Mouse (Mus musculus): ENCODE data around the gene Hist1h3b.
A peak's percentile ranks its signal among the peaks of the same experiment; 100 is the strongest.
"Not testable (repeated sequence)": the region's sequence is repeated elsewhere in the genome, so short reads cannot be mapped to it uniquely, and the experiment has no call there.

The Hist1h3b gene

DNA sequence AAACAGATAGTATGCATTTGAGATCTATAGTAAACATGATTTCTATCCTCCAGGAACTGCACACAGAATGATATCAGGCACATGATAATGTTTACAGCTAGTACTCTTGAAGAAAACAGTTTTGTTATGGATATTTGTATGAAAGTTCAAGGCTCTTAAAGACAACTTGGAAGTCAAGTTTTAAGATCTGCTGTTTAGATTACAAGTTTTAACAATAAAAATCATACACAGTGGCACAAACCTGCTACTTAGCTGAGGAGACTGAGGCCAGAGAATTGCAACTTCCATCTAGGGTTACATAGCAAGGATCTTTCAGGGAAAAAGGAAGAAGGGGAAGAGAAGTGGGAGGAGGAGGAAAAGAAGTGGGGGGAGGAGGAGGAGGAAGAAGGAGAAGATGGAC lies 2.9 kb downstream of the Hist1h3b start:
- DNase-seq (ENCODE audit: low spot score): no peak

DNA sequence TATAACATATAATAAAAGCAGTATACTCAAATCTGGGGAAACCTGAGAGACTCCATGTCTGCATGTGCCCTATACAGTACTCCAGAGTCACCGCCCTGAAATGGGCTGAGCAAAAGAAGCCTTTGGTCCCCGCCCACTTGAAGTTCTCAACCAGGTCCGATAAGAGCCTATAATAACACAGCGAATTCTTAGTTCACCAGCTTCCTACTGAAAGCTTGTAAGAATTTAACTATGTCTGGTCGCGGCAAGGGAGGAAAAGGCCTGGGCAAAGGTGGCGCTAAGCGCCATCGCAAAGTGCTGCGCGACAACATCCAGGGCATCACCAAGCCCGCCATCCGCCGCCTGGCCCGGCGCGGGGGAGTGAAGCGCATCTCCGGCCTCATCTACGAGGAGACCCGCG lies 4.7 kb downstream of the Hist1h3b start, which contains the start of gene Hist1h4b:
Gene Hist1h4b, plus strand, starts transcription at position 224 of the 400 bp plus-strand sequence.
- peak; percentile 92 for DNase-seq (ENCODE audit: low spot score)

DNA sequence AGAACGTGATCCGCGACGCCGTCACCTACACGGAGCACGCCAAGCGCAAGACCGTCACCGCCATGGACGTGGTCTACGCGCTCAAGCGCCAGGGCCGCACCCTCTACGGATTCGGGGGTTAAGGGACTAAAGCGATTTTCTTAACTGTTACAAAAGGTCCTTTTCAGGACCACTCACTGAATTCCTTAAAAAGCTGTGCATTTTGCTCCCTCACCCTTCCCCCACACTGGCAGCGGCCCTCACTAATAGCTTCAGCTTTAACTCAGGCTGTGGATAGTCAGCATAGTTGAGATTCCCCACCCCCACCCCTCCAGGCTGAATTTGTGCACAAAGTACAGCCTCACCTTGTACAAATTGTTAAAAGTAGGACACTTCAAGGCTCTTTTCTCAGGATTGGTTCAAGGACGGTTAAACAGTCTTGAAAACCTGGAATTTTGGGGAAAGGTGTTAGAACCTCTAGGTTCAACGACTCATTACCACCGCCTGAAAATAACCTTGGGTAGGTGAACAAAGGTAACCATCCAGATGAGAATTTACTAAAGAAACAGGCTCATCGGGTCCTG lies 5.2 kb downstream of the Hist1h3b start:
- DNase-seq (ENCODE audit: low spot score): no peak

DNA sequence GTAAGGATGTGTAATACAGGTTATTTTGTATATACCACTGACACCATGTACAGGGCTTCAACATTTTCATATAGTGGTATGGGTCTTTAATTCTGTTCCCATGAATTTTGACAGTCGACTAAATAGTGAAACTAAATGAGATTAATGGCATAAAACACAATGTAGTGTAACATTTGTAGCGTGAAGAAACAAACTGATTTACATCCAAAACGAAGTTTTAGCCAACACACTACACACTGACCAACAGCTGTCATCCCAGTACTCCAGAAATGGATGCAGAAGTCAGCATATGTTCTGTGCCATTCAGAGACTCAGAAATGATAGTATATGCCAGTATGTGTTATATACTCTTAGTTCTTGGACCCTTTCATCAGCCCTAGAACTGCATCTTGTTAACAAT lies 5.9 kb downstream of the Hist1h3b start:
- DNase-seq (ENCODE audit: low spot score): no peak

DNA sequence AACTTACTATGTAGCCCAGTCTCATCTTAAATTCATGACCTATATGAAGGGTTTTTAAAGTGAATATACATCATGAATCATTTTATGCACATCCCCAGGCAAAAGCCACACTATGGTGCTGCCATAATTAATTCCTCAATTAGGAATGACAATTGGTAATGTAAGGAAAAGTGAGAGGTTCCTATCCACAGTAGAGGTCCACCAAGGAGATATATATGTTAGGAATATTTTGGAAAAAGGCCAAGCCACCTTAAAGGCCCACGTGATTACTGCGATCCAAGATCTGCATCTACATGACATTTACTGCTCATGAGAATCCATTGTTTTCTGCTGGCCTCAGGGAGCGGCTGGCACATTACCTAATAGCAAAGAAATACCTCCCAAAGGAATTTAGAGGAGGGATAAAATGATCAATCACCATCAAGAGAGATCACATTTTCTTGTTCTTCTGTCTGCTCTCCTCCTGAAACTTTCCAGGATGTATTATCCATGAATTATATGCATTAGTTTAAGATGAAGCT lies 7.2 kb downstream of the Hist1h3b start:
- no peak for DNase-seq (ENCODE audit: low spot score)

DNA sequence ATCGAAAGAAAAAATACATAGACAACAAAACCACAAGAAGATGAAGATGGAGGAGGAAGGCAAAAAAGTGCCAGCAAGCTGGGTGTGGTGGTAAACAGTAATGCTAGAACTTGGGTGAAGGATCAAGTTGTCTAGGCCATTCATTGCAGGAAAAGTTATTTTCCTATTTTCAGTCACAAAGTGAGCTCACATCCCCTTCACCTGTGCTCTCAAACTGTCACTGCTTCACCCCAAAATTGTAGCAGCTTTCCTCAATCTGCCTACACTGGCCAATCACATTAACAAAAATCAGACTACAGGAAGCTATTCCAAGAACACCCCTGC lies 7.8 kb downstream of the Hist1h3b start:
- DNase-seq (ENCODE audit: low spot score): no peak

DNA sequence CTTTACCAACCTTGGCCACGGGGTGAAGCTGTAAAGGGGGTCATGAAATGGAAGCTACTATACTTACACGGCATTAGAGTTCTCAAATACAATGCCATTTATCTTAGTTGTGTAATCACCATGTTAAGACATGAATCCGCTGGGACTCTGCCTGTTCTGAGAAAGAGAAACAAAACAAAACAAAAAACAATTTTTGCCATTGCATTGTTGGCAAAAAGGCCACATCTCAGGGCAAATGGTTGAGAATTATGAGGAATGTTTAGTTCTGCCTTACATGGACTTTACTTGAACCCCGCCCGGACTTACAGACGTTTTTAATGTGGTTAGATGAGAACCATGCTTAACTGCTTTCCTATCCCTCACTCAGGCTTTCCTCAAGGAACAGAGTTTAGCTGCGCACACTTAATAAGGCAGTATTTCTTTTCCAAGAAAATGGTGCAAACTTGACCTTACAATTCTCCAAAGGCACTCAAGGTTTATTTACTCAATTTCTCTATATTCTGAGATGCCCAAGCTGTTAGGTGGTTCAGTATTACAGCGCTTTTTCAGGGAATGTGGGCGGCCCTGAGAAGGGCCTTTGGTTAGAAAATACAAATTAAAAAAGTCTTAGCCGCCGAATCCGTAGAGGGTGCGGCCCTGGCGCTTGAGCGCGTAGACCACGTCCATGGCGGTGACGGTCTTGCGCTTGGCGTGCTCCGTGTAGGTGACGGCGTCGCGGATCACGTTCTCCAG lies 8.3 kb downstream of the Hist1h3b start:
- no peak for DNase-seq (ENCODE audit: low spot score)

DNA sequence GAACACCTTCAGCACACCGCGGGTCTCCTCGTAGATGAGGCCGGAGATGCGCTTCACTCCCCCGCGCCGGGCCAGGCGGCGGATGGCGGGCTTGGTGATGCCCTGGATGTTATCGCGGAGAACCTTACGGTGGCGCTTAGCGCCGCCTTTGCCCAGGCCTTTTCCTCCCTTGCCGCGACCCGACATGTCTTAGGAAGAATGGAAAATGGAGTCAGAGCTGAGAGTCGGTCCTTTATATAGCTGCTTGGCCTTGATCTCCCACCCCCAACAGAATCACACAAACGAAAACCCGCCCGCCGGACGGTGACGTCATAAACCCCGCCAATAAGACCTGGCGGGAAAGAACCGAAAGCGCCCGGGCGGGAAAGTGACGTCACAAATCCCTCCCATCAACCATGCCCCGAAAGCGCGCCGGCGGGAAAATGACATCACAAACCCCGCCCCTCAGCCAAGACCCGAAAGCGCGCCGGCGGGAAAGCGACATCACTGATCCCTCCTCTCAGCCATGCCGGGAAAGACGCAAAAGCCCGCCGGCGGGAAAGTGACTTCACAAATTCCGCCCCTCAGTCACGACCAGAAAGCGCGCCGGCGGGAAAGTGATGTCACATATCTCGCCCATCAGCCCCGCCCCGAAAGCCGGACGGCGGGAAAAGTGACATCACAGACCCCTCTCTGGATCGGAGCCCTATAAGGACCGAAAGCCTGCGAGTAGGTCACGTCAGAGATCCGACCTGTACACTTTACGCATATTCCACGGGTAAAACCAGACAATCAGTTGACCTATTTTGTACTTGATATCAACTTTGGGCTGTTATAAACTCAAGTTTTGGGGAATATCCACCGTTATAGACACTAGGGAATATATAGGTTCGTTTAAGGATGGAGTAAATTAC lies 9.2 kb downstream of the Hist1h3b start, which contains the start of gene Hist1h4a:
Gene Hist1h4a, minus strand, starts transcription at position 259 of the 893 bp plus-strand sequence.
- peak; percentile 99 for DNase-seq (ENCODE audit: low spot score)

DNA sequence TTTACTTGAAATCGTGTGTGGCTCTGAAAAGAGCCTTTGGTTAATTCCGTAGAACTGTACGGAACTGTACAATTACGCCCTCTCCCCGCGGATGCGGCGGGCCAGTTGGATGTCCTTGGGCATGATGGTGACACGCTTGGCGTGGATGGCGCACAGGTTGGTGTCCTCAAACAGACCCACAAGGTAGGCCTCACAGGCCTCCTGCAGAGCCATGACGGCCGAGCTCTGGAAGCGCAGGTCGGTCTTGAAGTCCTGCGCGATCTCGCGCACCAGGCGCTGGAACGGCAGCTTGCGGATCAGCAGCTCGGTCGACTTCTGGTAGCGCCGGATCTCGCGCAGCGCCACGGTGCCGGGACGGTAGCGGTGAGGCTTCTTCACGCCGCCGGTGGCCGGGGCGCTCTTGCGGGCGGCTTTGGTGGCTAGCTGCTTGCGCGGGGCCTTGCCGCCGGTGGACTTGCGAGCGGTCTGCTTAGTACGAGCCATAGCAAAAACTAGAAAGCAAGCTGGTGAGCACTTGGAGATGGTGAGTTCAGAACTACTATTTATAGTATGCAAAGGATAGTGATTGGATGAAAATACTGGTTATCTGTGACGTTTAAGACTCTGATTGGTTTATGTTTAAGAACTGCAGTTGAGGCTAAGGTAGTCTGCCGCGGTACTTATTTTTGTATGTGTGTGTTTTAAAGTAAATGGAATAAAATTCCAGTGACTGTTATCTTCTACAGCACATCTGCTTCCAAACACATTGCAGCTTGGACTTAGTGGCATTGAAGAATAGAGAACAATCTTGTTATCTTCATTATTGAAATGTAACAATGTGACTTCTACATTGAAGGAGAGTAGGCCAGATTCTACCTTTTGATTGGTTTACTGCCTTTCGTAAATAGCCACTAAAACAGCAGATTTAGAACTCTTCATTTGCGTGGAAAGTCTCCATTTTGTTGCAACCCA lies 10.1 kb downstream of the Hist1h3b start, which contains the start of gene Hist1h3a:
Gene Hist1h3a, minus strand, starts transcription at position 516 of the 951 bp plus-strand sequence.
- peak; percentile 53 for DNase-seq (ENCODE audit: low spot score)

DNA sequence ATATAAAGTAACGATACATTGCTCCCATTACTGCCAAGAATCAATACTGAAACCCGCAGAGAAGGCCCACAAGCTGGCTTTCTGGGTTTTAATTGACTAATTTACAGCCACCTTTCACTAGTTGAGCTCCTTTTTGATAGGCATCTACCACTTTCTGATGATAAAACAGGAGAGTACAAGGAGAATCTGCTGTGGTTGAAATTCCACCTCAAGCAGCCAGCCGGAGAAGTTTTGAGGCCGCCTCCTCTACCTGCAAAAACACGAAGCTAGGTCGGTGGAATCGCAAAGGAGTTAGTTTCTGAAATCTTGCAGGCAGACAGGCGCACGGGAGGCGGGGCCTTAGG lies 11.1 kb downstream of the Hist1h3b start:
- DNase-seq (ENCODE audit: low spot score): no peak

DNA sequence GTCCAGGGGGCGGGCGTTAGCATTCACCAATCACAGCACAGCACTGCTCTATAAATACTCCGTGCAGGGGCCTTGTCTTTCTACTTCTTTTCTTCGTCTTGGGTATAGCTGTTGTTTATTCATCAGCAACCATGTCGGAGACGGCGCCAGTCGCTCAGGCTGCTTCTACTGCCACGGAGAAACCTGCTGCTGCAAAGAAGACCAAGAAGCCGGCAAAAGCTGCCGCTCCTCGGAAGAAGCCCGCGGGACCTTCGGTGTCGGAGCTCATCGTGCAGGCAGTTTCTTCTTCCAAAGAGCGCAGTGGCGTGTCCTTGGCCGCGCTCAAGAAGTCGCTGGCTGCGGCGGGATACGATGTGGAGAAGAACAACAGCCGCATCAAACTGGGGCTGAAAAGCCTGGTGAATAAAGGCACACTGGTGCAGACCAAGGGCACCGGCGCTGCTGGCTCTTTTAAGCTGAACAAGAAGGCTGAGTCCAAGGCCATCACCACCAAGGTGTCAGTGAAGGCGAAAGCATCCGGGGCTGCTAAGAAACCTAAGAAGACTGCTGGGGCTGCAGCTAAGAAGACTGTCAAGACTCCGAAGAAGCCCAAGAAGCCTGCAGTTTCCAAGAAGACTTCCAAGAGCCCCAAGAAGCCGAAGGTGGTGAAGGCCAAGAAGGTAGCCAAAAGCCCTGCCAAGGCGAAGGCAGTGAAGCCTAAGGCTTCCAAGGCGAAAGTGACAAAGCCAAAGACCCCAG lies 11.7 kb downstream of the Hist1h3b start, which contains the start of gene Hist1h1a:
Gene Hist1h1a, plus strand, starts transcription at position 81 of the 738 bp plus-strand sequence.
- peak; percentile 84 for DNase-seq (ENCODE audit: low spot score)

DNA sequence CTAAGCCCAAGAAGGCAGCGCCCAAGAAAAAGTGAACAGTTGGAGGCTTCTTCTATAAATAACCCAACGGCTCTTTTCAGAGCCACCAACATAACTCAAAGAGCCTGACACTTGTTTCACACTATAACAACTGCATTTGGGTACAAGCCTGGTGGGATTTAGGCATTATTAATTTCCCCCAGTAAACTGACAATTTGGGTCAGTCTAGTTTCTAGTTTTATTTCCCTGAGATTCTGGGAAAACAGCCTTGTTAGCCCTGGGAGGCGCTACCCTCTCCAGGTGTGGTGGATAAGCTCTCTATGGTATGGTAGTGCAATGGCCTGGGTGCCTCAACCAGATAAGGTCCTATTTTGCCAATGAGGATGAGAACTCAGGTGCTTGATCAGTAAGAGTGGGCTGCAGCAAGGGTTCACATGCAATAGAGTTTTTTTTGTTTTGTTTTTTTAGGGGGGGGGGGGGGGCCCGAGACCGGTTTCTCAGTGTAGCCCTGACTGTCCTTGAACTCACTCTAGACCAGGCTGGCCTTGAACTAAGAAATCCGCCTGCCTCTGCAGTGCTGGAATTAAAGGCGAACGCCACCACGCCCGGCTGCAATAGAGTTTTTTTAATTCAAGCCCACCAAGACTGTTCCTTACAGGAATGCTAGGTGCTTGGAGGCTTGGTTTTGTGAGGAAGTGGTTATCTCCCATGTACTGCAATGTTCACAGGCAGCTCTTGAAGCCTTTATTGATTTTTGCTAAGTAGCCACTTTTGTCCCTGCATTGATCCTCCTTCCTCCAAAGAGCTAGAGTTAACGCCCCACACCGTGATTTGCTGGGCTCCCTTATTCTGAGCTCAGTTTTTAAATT lies 12.5 kb downstream of the Hist1h3b start:
- DNase-seq (ENCODE audit: low spot score): no peak

DNA sequence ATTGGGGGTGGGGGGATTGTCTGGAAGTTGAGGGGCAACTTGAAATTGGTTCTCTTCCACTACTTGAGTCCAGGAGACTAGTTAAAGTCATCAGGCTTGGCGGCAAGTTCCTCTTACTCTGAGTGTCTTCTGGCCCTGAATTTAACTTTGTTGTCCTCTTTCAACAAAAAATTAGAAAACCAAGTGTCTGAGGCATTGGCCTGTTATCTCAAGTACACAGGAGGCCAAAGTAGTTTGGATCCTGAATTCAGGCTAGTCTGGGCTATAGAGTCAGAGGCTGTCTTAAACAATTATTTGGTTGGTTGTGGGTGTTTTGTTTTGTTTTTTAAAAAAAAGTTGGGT lies 13.1 kb downstream of the Hist1h3b start:
- DNase-seq (ENCODE audit: low spot score): no peak

DNA sequence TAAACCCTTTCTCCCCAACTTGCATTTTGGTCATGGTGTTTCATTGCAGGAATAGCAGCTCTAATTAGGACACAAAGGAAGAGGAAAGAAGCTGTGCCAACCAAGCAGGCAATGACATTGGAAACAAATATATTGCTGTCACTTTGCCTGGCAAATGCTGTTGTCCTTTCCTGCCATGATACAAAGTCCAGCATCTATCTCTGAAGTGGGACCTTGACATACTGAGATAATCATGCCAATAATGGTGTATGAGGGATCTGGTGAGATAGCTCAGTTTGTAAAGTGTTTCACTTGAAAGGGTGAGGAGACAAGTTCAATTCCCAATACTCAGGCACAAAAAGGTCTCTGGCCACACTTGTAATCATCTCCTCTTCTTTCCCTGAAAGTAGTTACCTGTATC lies 14.7 kb downstream of the Hist1h3b start:
- no peak for DNase-seq (ENCODE audit: low spot score)

DNA sequence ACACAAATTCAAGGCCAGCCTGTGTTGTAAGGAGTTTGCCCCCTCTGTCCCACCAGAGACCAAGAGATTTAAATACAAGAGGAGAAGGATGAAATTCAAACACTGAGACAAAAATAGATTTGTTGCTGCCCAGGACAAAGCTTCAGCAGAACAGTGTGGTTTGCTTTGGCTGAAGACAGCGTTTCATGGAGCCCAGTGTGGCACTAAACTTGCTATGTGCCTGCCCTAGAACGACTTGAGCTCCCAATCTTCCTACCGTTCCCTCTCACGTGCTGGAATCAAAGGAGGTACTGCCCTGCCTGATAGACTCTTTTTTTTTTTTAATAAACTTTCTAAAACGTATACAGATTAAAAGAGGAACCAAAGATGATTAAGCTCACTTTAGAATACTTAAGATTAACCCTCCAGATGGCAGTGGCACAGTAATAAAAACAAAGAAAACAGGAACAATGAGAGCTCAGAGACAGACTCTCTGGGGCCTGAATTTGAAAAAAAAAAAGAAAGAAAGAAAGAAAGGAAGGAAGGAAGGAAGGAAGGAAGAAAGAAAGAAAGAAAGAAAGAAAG lies 16.8 kb downstream of the Hist1h3b start:
- DNase-seq (ENCODE audit: low spot score): no peak

DNA sequence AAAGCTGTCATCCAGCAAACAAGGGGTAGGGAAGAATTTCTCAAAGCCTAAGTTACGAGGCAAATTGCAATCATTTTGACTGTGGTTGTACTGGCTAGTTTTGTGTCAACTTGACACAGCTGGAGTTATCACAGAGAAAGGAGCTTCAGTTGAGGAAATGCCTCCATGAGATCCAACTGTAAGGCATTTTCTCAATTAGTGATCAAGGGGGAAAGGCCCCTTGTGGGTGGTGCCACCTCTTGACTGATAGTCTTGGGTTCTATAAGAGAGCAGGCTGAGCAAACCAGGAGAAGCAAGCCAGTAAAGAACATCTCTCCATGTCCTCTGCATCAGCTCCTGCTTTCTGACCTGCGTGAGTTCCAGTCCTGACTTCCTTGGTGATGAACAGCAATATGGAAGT lies 17.5 kb downstream of the Hist1h3b start, which contains the start of gene Trim38:
Gene Trim38, plus strand, starts transcription at position 301 of the 400 bp plus-strand sequence.
- DNase-seq (ENCODE audit: low spot score): not testable (repeated sequence)

DNA sequence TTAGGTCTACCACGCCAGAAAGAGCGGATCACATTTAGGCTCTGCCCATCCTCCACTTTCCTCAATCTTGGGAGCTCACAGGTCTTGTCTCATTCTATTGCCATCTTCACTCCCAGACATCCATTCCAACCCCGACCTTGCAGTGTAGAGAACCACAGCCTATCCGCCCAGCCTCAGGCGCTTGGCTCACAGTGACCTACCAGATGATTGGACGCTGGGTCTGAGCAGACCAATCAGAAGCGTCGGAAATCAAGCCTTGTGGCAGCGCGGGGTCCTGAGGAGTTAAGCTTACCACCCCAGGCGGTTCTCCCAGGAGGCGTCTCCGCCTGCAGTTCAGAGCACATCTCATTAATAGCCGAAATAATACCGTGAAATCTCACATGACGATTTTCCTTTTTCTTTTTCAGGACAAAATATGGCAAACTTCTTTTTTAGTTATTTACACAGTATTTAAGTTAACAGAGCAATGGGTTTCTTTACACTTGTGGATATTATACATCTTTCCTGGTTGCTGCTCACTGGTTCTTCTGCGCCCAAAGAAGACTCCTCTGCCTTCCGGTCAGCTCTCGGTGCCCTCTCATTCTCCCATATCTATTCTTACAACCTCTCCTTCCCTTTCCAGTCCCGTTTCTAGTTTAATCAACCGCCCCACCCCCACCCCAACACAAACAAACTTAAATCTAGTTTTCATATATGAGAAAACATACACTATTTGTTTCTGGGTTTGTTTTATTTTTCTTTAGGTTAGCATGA lies 20.7 kb downstream of the Hist1h3b start:
- peak; percentile 23 for DNase-seq (ENCODE audit: low spot score)

DNA sequence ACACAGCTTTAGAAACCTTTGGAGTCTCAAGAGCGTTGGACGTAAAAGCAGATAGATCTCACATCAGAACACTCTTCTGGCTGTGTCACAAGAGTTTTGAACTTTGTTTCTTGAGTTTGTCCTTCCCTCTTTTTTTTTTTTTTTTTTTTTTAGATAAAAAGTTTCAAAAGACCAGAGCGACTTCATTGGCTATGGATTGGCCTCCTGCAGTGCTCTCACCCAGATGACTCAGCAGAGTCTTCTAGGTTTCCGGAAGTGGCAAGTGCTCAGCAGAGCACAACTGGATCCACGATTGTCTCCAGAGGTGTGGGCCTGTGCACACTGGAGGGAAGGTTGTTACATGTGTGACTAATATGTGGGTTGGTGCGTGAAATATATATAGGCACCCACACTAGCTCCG lies 26.3 kb downstream of the Hist1h3b start:
- DNase-seq (ENCODE audit: low spot score): no peak

DNA sequence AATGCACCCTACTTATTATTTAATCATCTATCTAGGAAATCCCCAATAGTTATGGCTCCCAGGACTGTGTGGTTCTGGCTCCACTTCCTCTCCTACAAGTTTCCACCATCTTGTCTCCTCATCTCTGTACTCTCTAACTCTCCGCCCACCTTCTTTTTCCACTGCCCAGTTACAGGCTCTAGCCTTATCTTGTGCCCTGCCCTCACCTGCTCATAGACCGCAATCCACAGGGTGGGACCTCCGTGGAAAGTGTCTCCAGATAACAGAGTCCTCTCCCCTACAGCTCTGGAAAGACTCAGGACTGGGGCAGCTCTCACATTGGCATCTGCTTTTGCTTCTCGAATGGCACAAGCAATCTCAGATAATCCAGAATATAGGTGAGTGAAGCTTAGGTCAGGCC lies 27.0 kb downstream of the Hist1h3b start:
- DNase-seq (ENCODE audit: low spot score): no peak
